Mouse (Mus musculus) retina, postnatal 1 day (tissue): Measurements from ENCODE around the gene S100a7a.

ENCODE experiments used
- DNase-seq: peaks from one replicate; pipeline ENCODE4 v3.0.0-alpha.2; 2012

S100a7a gene

GRCm38 (mm10) chr3:90629298-90629697 is 24.5 kb upstream of the S100a7a start:
- DNase-seq = no peak

GRCm38 (mm10) chr3:90631984-90632383 is 21.8 kb upstream of the S100a7a start:
- DNase-seq = no peak

- DNase-seq = peak; percentile 25
Observed at GRCm38 (mm10) chr3:90638511-90639275, 15.1 kb upstream of the S100a7a start.

- DNase-seq = peak; percentile 59
Observed at GRCm38 (mm10) chr3:90639511-90640154, 14.2 kb upstream of the S100a7a start.

- no peak for DNase-seq
Observed at GRCm38 (mm10) chr3:90640981-90641380, 12.8 kb upstream of the S100a7a start.

GRCm38 (mm10) chr3:90644220-90644619 is 9.6 kb upstream of the S100a7a start:
- peak; percentile 47 for DNase-seq

- no peak for DNase-seq
Observed at GRCm38 (mm10) chr3:90647291-90647690, 6.5 kb upstream of the S100a7a start.

GRCm38 (mm10) chr3:90648981-90649380 is 4.8 kb upstream of the S100a7a start:
- no peak for DNase-seq

- DNase-seq = no peak
Observed at GRCm38 (mm10) chr3:90649832-90650231, 4.0 kb upstream of the S100a7a start.

- peak; percentile 86 for DNase-seq
Observed at GRCm38 (mm10) chr3:90652878-90653508, 824 bp upstream of the S100a7a start.

GRCm38 (mm10) chr3:90657405-90657804 is 3.6 kb downstream of the S100a7a start:
- peak; percentile 14 for DNase-seq

GRCm38 (mm10) chr3:90659364-90660044 is 5.7 kb downstream of the S100a7a start:
- no peak for DNase-seq

GRCm38 (mm10) chr3:90664219-90664618 is 10.4 kb downstream of the S100a7a start:
- peak; percentile 20 for DNase-seq

GRCm38 (mm10) chr3:90668846-90669245 is 15.0 kb downstream of the S100a7a start, which contains the start of gene S100a8:
Gene S100a8, plus strand, starts transcription at chr3:90668978.
- DNase-seq = peak; percentile 12

- no peak for DNase-seq
Observed at GRCm38 (mm10) chr3:90678656-90679055, 24.8 kb downstream of the S100a7a start.

- no peak for DNase-seq
Observed at GRCm38 (mm10) chr3:90683929-90684328, 30.1 kb downstream of the S100a7a start.

GRCm38 (mm10) chr3:90686835-90687234 is 33.0 kb downstream of the S100a7a start:
- no peak for DNase-seq

- DNase-seq = no peak
Observed at GRCm38 (mm10) chr3:90693496-90693895, 39.7 kb downstream of the S100a7a start.

GRCm38 (mm10) chr3:90695613-90696012 is 41.8 kb downstream of the S100a7a start, which contains the start of gene S100a9:
Gene S100a9, minus strand, starts transcription at chr3:90695721.
- DNase-seq = no peak

- no peak for DNase-seq
Observed at GRCm38 (mm10) chr3:90702244-90702643, 48.4 kb downstream of the S100a7a start.
